ENCODE assay signal across 22 mouse cellular contexts in the genomic region with DNA sequence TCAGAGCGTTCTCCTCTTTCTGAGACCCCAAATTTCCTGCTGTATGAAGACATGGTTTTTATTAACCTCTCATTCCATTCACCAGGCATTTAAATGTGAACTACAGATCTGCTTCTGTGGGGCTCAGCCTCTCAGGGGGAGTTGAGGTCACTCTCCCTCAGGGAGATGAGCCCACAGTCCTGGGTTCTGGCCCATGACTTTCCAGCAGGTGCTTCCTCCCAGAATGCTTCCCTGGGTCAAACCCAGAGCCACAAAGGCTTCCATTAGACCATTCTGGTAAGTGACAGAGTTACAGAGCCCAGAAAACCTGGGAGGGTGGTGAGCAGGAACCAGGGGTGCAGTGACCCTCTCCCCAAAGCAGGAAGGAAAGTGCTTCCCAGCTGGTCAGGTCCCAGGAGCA. TPM values are rescaled to one million over a fixed set of nuclear protein-coding genes. Genes with fewer than 3 reads are reported as not detected.
"Had no signal": no experiment of that assay in that cellular context is flagged by ENCODE, and none has a peak within 500 bp of the region (broad histone marks: within the 10 kb centered on the region; RNA-seq: fewer than 3 reads in every experiment).

Vpreb2 (plus strand) TSS at position 301 of the 400 bp plus-strand sequence.

- DNase-seq: cerebellum, adult 8-10 months; cerebellum, adult 9-10 months; cerebellum, adult 9-11 months; cerebellum, postnatal 10 days; cerebellum, postnatal 14 days; cerebellum, postnatal 25 days; cerebellum, postnatal 36 days; embryo, embryonic 11 days; forebrain, postnatal 0 days; gastrocnemius, adult 2 months; gastrocnemius, postnatal 10 days; gastrocnemius, postnatal 14 days; gastrocnemius, postnatal 25 days; gastrocnemius, postnatal 36 days; heart, adult 18-20 months; heart, adult 2 months had no signal

RNA-seq across cellular contexts. Expression of gene Vpreb2, which starts in this region (rescaled TPM):
- total RNA-seq: common myeloid progenitor, adult 5-6 weeks; forebrain, postnatal 0 days; gastrocnemius, adult 18-20 months; gastrocnemius, adult 2 months; gastrocnemius, adult 8-10 months; gastrocnemius, postnatal 25 days; gastrocnemius, postnatal 36 days; gastrocnemius, postnatal 4 days; granulocyte monocyte progenitor cell, adult 5-6 weeks; heart, adult 18-20 months; heart, adult 2 months; heart, adult 8-10 months had no signal
